Mouse (Mus musculus) left cerebral cortex, postnatal 36 days (tissue): ENCODE measurements at regions not wholly inside any gene's neighbourhood (a gene's known extent, or its start where the extent isn't known, plus 50 kb on each side); places are given as distances from the start of the nearest gene placed in this dataset.
A peak's percentile ranks its signal among the peaks of the same experiment; 100 is the strongest.

Source experiments
- DNase-seq, 2 experiments: peaks; one replicate each; pipeline ENCODE4 v3.0.0; 2021 to 2022; ENCODE audit warnings: low spot score in 2 of 2, mixed read lengths in 1 of 2
- intact Hi-C: fragments of 180-260 bp; cut with DNase I; formaldehyde crosslinking; loops from one replicate; pipeline ENCODE4 v1.15.1; 2025

DNA sequence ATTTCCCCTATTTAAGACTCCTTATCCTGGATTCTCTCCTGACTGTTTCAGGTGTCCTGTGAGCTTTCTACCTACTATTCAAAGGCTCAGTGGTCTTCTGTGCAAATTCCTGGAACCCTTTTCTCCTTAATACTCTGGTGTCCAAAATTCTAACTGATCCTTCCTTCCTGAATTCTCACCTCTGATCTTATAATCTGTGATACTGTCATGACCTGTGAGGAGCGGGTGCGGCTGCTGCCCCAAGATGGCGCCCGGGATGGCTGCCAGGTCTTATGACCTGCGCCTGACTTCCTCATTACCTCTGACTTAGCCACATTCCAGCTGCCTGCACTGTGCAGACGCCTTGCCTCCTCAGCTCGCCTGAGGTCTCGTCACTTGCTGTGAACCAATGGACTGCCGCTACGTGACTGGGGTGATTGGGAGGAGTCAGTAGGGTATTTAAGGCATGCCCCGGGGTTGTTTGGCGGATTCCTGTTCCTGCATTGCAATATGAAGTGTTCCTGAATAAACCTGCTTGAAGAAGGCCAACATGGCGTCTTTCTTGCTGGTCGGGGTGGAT, 131.2 kb downstream of the Ptbp2 start:
- no peak for DNase-seq

DNA sequence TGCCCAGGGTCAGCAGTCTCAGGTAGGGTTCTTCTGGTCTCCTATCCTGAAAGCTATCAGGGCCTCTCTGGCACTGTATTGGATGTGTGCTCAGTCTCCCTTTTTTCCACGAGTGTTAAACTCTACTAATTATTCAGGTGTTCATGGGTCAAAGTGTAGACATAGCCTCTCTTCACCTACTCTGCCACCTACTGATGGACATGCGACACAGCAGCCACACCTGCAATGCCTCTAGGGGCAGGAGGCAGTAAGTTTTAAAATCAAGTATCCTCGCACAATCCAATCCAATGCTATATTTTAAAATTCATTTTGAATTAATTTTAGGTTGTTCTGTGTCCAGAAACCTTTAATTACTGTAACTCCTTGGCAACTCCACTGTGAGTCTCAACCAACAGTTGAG, 145.6 kb downstream of the Ptbp2 start:
- intact Hi-C loops, result no loop called here
- no peak for DNase-seq

More for the DNA sequence above, 131.2 kb downstream of the Ptbp2 start:
- intact Hi-C loops, result no loop called here

DNA sequence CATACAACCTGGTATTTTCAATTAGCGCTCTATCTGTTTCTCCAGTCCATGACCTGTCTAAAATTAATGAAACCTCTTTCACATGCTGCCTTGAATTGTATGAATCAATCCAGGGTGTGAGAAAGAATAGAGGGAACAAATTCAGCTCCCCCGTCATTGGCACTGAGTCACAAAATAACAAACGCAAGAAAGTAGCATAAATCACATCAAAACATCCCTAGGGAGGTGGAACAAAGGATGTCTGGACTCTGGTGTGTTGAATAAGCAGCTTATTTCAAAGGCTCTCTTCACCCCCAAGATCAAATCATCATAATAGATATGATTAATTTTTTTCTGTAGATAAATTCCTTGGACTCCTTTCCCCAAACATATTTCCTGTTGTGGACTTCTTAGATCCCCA, 148.6 kb downstream of the Ptbp2 start:
- intact Hi-C loops, result no loop called here
- DNase-seq, result no peak

DNA sequence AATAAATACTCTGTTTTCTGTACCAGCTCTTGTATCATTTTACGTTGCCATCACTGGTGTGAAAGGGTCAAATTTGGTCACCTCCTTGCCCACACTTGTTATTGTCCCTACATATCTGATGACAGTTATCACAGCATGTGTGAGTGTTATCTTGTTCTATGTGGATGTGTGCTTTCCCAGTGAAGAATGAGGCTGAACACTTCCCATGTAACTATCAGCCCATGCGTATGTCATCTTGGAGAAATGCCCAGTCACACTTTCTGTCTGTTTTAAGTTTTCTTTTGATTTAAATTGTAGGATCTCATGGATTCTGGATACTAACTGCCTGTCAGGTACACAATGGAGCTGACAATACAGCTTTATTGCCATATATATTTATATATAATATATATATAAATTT, 150.8 kb downstream of the Ptbp2 start:
- intact Hi-C loops, result no loop called here
- DNase-seq, result no peak

DNA sequence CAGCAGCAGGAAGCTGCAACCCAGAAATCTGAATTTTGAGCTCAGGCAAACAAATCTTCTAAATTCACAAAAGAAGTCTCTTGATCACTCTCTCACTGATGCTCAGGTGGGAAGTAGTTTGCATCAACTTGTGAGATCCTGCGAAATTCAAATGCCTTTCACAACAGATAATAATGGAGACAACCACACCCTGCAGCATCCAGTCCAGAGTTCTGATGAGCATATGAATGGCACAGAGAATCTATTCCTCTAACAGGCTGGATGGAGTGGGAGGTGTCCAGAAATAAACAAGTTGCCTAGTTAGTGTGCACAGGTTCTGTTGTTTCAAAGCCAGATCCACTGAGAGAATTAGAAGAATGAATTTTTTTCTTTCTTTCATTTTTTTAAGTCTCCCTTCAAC, 178.2 kb downstream of the Ptbp2 start:
- intact Hi-C loops, result no loop called here
- DNase-seq, result no peak

DNA sequence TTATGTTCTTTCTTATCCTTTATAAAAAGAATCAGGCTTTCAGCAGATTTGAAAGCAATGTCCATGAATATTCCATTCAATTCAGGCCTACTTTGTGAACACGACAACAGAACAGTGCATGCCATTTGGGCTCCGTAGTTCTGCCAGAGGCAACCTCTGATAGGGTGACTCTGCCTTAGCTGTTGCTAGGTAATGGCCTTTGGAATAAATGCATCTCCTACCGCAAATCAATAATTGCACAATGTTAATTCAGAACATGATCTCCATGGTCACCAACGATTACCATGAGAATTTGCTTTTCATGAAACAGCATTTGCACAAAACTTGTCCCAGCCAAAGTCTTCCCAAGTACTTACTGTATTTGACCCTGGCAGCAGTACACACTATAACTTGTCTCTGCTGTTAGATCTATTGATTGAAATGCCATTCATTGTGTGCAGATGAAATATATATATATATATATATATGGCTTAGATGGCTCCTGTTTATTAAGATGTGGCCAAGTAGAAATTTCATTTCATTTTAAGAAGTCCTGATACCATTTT, 195.3 kb downstream of the Ptbp2 start:
- DNase-seq, result no peak
- intact Hi-C loops, result no loop called here

DNA sequence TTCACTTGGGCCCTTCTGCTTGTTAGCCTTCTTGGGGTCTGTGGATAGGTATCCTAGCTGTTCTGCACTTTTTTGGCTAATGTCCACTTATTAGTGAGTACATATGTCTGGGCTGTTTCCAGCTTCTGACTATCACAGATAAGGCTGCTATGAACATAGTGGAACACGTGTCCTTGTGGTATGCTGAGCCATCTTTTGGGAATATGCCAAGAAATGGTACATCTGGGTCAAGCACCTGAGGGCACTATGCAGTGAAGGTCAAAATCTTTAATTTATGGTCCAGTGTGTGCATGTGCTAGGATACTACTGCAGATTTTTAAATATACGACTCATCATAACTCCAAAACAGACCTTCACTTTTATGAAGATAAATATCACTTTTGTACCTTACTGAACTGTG, 196.3 kb downstream of the Ptbp2 start:
- intact Hi-C loops, result no loop called here
- no peak for DNase-seq

DNA sequence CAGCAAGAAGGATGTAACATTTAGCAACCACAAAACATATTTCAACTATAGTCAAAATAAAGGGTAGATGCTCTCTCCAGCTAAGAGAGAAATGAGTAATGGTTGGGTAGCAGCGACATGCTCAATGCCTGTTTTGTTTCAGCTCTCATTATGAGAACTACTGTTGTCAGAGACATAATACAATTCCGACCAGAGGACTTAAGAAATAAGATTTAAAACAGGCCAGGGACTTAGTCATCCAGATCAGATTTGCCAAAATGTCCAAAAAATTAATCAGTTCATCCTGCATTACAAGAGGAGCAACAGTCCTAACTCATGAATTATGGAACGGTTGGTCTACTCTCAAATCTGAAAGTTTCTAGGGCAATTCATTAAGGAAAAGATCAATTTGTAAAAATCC, 208.8 kb downstream of the Ptbp2 start:
- intact Hi-C loops, result no loop called here
- no peak for DNase-seq

DNA sequence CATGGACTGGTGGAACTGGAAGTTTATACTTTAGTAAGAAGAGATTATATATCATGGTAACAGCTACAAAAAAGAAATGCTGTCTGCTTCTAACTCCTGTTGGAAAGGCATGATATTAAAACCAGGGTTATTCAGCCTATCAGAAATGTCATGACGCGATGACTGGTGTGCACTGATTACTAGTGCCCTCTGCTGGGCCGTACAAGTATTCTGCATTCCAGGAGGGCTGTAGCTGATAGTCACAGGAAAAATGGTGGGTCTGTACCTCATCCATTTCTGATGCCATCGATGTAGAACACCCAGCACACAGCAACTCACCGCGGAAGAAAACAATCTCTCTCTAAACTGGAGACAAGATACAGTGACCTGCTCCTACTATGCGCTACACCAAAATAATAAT, 246.4 kb downstream of the Ptbp2 start:
- intact Hi-C loops, result no loop called here
- no peak for DNase-seq

DNA sequence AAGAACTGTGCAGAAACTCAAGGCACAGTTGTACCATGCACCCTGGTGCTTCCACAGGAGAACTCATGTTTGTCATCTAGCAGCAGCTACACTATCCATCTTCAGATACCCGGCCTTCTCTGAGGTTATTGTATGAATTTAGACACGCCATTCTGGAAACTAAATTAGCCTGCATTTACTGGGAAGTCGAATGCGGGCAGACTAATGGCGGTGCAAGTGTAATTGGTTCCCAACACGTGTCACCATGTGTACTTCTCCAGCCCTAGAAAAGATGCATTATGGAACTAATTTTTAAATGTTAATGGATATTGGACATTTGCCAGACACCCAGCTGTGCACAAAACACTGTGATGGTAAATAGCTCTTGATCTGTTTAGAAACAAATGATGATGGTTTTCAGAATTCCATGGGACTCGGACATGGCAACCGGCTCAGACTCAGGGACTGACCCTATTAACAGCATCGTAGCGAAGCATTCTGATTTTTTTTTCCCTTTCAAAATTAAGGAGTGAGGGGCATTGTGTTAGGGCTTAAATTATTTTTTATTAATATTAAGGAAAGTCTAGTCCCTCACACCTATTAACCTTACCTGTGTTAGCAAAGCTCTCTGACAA, 259.6 kb downstream of the Ptbp2 start:
- intact Hi-C loops, result no loop called here
- no peak for DNase-seq

DNA sequence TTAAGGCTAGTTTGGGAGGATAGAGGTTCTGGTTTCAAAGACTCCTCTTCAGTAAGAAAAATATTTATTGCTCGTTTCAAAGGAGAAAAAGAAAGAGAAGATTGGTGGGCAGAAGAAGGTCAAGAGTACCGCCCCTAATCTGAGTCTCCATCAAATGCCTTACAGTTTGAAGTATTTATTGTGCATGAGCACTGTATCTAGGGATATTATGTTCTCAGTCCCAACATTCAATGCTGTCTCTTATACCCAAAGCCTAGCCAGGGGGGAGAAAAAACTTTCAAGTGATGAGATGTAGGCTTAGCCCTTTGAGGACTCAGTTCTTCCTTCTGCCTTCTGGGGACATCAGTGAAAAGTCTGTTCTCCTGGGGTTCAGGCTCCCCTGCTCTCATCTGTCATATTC, 271.7 kb downstream of the Ptbp2 start:
- intact Hi-C loops, result no loop called here
- no peak for DNase-seq

DNA sequence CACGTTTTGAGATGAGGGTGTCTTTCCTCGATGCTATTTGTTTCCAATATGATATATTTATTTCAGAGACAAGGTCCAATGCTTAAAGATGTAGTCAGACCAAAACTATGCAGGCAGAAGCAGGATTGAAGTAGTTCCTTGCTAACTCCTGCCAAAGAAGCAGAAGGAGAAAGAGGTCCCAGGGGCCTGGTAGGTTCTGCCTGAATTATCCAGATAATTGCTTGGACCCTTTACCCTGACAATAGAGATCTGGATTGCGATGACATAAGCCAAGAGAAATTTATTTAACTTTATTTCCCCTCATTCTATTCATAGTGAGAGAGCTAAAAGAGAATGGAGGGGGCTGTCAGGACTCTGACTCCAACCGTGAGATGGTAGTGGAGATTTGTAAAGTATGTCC, 275.1 kb downstream of the Ptbp2 start:
- intact Hi-C loops, result no loop called here

DNA sequence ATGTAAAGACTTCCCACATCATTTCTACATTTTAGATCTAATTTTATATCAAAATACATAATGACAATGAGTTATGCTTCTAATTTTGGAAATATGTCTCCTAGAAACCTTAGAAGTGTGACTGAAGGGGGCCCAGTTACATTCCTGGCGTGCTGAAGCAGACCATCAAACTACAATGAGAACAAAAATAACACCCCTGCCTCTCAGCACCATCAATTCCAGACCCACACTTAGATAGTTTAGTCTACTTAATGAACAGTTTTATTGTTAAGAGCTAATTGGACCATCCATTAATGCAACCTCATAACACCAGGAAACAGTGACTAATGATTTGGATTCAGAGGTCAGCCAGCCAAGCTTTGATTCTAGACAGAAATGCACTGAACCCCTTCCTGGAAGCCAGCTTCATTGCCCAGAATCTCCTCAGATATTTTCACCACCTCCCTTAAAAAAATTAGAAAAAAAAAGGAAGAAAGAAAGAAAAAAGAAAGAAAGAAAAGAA, 280.7 kb downstream of the Ptbp2 start:
- no peak for DNase-seq
- intact Hi-C loops, result no loop called here

More for the DNA sequence above, 275.1 kb downstream of the Ptbp2 start:
- no peak for DNase-seq

DNA sequence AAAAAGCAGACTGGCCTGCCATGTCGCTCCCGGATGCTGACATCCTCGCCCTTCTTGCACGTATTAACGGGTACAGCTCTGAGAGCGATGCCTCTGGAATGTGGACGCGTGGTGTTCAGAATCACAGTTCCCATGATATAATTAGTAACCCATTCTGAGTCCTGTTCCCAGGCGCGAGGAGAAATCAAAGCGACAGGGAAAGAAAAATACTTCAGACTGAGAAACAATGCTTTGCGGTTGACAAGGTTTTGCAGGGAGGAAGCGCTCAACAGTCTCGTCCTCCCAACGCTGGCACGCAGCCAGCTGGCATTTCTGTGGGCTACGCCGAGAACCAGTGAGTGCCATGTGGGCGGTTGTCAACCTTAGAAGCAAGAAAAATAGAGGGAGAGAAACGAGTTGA, 285.6 kb downstream of the Ptbp2 start:
- peak; percentile 81 to 83 for DNase-seq
- intact Hi-C loops, result no loop called here

DNA sequence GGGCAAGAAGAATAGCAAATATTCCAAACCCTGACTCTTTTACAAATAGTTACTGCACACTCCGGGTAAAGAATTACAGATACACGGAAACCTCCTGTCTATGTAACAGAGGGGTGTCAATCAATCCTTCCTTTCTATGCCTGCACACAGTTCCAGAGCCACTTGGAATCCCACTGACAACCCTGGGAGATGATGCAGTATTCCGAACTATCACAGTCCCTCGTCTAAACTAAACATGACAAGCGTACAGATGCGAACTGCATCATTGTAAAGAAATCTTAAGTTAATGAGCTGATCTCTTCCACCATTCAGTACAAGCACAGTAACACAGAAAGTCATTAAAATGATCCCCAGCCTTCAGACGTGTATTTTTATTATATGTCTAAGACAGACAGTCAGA, 286.4 kb downstream of the Ptbp2 start:
- intact Hi-C loops, result no loop called here
- DNase-seq, result no peak

DNA sequence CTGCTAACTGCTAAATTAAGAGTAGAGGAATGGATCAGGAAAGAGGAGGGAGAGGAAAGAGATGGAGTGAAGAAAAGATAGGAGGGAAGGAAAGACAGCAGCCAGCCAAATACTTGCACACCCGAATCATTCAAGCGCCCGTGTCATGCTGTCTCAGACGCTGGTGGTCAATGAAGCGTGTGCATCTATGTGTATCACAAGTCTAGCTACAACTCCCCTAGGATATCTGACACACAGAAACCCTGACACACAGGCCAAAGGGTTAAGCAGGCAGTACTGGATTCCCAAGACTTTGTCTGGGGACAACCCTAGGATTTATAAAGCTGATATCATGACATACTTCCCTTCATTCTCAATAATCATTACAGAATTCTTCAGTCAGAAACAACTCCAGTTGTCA, 289.7 kb downstream of the Ptbp2 start:
- no peak for DNase-seq
- intact Hi-C loops, result no loop called here

DNA sequence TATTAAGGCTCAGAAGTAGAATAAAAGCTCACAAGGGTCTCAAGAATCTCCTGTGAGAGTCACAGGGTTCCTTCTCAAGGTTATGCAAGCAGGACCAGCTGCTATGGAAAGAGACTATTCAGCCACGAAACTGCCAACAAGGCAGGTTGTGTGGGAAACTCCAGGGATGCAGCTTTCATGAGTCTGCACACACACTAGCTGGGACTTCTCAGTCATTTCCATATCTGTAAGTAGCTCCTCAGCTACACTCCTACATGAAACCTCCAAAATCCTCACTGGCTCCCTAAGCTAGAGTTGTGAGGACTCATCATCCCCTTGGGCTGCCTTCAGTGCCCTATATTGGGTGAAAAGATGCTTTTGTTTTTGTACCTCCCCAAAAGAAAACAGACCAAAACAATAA, 291.6 kb downstream of the Ptbp2 start:
- DNase-seq, result peak; percentile 9 to 14
- intact Hi-C loops, result no loop called here

DNA sequence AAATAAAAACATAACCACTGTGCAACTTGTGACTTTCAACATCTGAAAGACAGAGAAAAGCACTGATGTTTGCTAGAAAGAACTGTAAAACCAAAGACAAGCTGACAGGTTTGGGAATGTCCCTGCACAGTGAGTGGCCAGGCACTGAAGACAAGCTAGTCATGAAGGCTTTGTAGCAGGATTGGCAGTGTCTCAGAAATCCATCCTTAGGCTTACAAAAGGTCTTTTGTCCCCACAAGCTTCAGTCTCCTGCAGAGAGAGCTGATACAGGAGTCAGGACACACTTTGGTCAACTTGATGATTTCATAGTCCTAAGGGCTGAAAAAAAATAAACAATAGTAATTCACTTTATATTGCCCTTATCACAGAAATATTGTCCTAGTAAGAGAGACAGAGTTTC, 294.9 kb downstream of the Ptbp2 start:
- no peak for DNase-seq
- intact Hi-C loops, result no loop called here
